Comparison of ENCODE assay signal across 17 mouse cellular contexts in the genomic region with DNA sequence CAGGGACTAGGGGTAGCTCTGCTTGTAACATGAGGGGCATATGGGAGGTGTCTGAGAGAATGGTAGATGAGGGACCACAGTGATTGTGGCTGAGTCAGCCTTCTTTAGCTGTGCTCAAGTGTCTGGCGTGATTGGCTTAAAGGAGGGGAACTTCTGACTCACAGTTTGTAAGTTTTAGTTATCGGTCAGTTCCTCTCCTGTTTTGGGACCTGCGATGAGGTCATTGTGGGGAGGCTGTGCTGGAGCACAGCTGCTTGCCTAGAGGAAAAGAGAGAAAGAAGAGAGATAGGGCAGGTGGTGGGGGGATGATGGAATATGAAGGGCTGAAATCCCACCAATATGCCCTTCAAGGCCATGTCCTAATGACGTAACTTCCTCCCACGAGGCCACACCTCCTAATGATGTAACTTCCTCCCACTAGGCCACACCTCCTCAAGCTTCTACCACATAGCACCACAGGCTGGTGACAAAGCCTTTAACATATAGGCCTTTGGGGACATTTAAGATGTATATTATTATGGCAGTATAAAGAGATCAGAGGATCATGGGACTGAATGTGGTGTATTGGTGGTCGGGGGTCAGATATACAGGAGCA. TPM values are rescaled to one million over a fixed set of nuclear protein-coding genes. Genes with fewer than 3 reads are reported as not detected.
DNase-seq lines count a peak whose midpoint lies in the region; ATAC-seq and TF ChIP-seq lines count a peak whose summit lies in the region.
"Had no signal": no experiment of that assay in that cellular context is flagged by ENCODE, and none has a peak within 500 bp of the region (broad histone marks: within the 10 kb centered on the region; RNA-seq: fewer than 3 reads in every experiment).

No protein-coding gene starts in this region.

- TF ChIP-seq EP300 in heart, postnatal 0 days (IDR thresholded peaks at IDR 0.05; ENCODE audit: low read depth), result no peak

- H3K27ac ChIP-seq in heart, embryonic 12.5 days (ENCODE audit: poor library complexity, severe bottlenecking), result no peak overlapping the region; the same call in 1 of the 2 replicates
- no peak overlapping the region for H3K27ac ChIP-seq in heart, postnatal 0 days (ENCODE audit: low read depth)
- H3K27ac ChIP-seq in hindbrain, embryonic 12.5 days, result no peak overlapping the region
- H3K27ac ChIP-seq in forebrain, embryonic 12.5 days, result no peak overlapping the region
- H3K27ac ChIP-seq: liver, embryonic 13.5 days; midbrain, embryonic 15.5 days had no signal

- H3K4me1 ChIP-seq in heart, embryonic 12.5 days (replicated peaks), result peaks cover 24% of the 10 kb centered on the region
- peaks cover 19% of the 10 kb centered on the region for H3K4me1 ChIP-seq in heart, postnatal 0 days (ENCODE audit: control insufficient read depth, insufficient read depth)
- peaks cover 6% of the 10 kb centered on the region; the same call in 1 of the 2 replicates for H3K4me1 ChIP-seq in hindbrain, embryonic 12.5 days
- no peaks in the 10 kb centered on the region for H3K4me1 ChIP-seq in forebrain, embryonic 12.5 days
- H3K4me1 ChIP-seq: liver, embryonic 13.5 days had no signal

- H3K4me2 ChIP-seq in heart, embryonic 12.5 days, result no peak overlapping the region
- no peak overlapping the region for H3K4me2 ChIP-seq in heart, postnatal 0 days (ENCODE audit: low read depth, low read length)
- H3K4me2 ChIP-seq in hindbrain, embryonic 12.5 days (replicated peaks), result no peak overlapping the region
- no peak overlapping the region for H3K4me2 ChIP-seq in forebrain, embryonic 12.5 days
- H3K4me2 ChIP-seq: liver, embryonic 13.5 days; midbrain, embryonic 15.5 days had no signal

- TF ChIP-seq CTCF in heart, postnatal 0 days (IDR thresholded peaks at IDR 0.05; ENCODE audit: low read depth), result no peak

- 64% methylated on average over 6 of the region's 6 CpGs for WGBS in heart, embryonic 12.5 days
- 55% methylated on average over 6 of the region's 6 CpGs for WGBS in heart, postnatal 0 days
- 93% methylated on average over 6 of the region's 6 CpGs for WGBS in hindbrain, embryonic 12.5 days
- WGBS in forebrain, embryonic 12.5 days, result 93% methylated on average over 6 of the region's 6 CpGs

- no peaks in the 10 kb centered on the region for H3K36me3 ChIP-seq in heart, embryonic 12.5 days
- no peaks in the 10 kb centered on the region for H3K36me3 ChIP-seq in heart, postnatal 0 days (replicated peaks; ENCODE audit: control insufficient read depth, insufficient read depth, low read length)
- no peaks in the 10 kb centered on the region for H3K36me3 ChIP-seq in hindbrain, embryonic 12.5 days
- H3K36me3 ChIP-seq in forebrain, embryonic 12.5 days (replicated peaks), result no peaks in the 10 kb centered on the region
- H3K36me3 ChIP-seq: liver, embryonic 13.5 days; midbrain, embryonic 15.5 days had no signal

- H3K4me3 ChIP-seq in heart, embryonic 12.5 days, result no peak overlapping the region
- H3K4me3 ChIP-seq in heart, postnatal 0 days (ENCODE audit: low read depth, low read length), result no peak overlapping the region
- no peak overlapping the region for H3K4me3 ChIP-seq in hindbrain, embryonic 12.5 days
- H3K4me3 ChIP-seq in forebrain, embryonic 12.5 days (replicated peaks), result no peak overlapping the region
- H3K4me3 ChIP-seq: liver, embryonic 13.5 days; midbrain, embryonic 15.5 days had no signal

- no peak for ATAC-seq in heart, embryonic 12.5 days (ENCODE audit: insufficient number of reproducible peaks, low FRiP score)
- peak; percentile 35; the same call in 1 of the 2 replicates for ATAC-seq in heart, postnatal 0 days (ENCODE audit: insufficient read depth, low read depth)
- 0 out of 2 replicates have a peak, but pooled peaks have one; percentile 19 for ATAC-seq in neutrophil, adult 5-6 weeks (ENCODE audit: extremely low read depth, insufficient number of reproducible peaks, low FRiP score, poor library complexity, severe bottlenecking)
- ATAC-seq in hindbrain, embryonic 12.5 days (ENCODE audit: low FRiP score), result no peak
- no peak for ATAC-seq in forebrain, embryonic 12.5 days (ENCODE audit: low FRiP score)
- ATAC-seq: forebrain, embryonic 16.5 days; hindbrain, embryonic 16.5 days; midbrain, embryonic 15.5 days had no signal

- H3K9me3 ChIP-seq in heart, embryonic 12.5 days (replicated peaks), result 0 out of 2 replicates have a peak, but pooled peaks cover 6% of the 10 kb centered on the region
- H3K9me3 ChIP-seq in heart, postnatal 0 days (replicated peaks; ENCODE audit: control insufficient read depth, low read length), result no peaks in the 10 kb centered on the region
- H3K9me3 ChIP-seq in hindbrain, embryonic 12.5 days (replicated peaks), result no peaks in the 10 kb centered on the region
- no peaks in the 10 kb centered on the region for H3K9me3 ChIP-seq in forebrain, embryonic 12.5 days
- H3K9me3 ChIP-seq: liver, embryonic 13.5 days; midbrain, embryonic 15.5 days had no signal

- H3K9ac ChIP-seq in heart, embryonic 12.5 days, result no peak overlapping the region
- H3K9ac ChIP-seq in heart, postnatal 0 days (replicated peaks; ENCODE audit: low read depth, low read length), result no peak overlapping the region
- no peak overlapping the region for H3K9ac ChIP-seq in hindbrain, embryonic 12.5 days
- no peak overlapping the region for H3K9ac ChIP-seq in forebrain, embryonic 12.5 days
- H3K9ac ChIP-seq: liver, embryonic 13.5 days; midbrain, embryonic 15.5 days had no signal

- DNase-seq in heart, adult 8-10 months (ENCODE audit: low spot score), result peak; percentile 31
- DNase-seq in Muller cell, postnatal 12 days (ENCODE audit: inconsistent ontology term), result peak; percentile 26
- peak; percentile 56 for DNase-seq in heart, postnatal 0 days (ENCODE audit: low spot score)
- no peak for DNase-seq in left cerebral cortex, adult 11 months (ENCODE audit: low spot score)
- DNase-seq: cerebellum, postnatal 10 days; gastrocnemius, postnatal 36 days; liver, embryonic 13.5 days; right cerebral cortex, postnatal 25 days; thymus, postnatal 25 days had no signal

- H3K27me3 ChIP-seq in heart, embryonic 12.5 days (replicated peaks), result 0 out of 2 replicates have a peak, but pooled peaks cover 4% of the 10 kb centered on the region
- no peaks in the 10 kb centered on the region for H3K27me3 ChIP-seq in heart, postnatal 0 days (ENCODE audit: control insufficient read depth, insufficient read depth, low read length)
- no peaks in the 10 kb centered on the region for H3K27me3 ChIP-seq in hindbrain, embryonic 12.5 days
- H3K27me3 ChIP-seq in forebrain, embryonic 12.5 days, result no peaks in the 10 kb centered on the region
- H3K27me3 ChIP-seq: liver, embryonic 13.5 days; midbrain, embryonic 15.5 days had no signal

RNA-seq across cellular contexts. Expression of gene Cnih3, which starts 42.9 kb away (rescaled TPM):
- total RNA-seq in heart, adult 8-10 months (2022), result not detected
- polyA plus RNA-seq in heart, embryonic 12.5 days (2016; fragmentation: Nextera tagmentation; extraction: Ambion mirVana), result 0.27 and 0.36 TPM in 2 replicates
- not detected in 2 replicates for total RNA-seq in heart, postnatal 0 days (2014; rRNA removed; ENCODE audit: low replicate concordance)
- 0.07 TPM in 1 of 2 replicates, not detected in the other for polyA plus RNA-seq in heart, postnatal 0 days (2015; fragmentation: Nextera tagmentation; extraction: Ambion mirVana)
- total RNA-seq in neutrophil, adult 5-6 weeks (2017), result not detected in 2 replicates
- 2.6 and 5.1 TPM in 2 replicates for polyA plus RNA-seq in hindbrain, embryonic 12.5 days (2016; fragmentation: Nextera tagmentation; extraction: Ambion mirVana)
- 4.1 and 4.3 TPM in 2 replicates for polyA plus RNA-seq in forebrain, embryonic 12.5 days (2016; fragmentation: Nextera tagmentation; extraction: Ambion mirVana)
- total RNA-seq: gastrocnemius, postnatal 36 days had no signal
- polyA plus RNA-seq: kidney, embryonic 14.5 days; liver, embryonic 13.5 days had no signal

Comparison
In these comparisons a context has a peak if more than half of its experiments do, and no peak if none do; other contexts are left out.
1. ATAC-seq: peak in heart, postnatal 0 days (single experiment) and neutrophil, adult 5-6 weeks (single experiment); none in heart, embryonic 12.5 days (single experiment), hindbrain, embryonic 12.5 days (single experiment) and forebrain, embryonic 12.5 days (single experiment).